Mouse (Mus musculus) midbrain, embryonic 16.5 days (tissue): ENCODE data around the gene Coil. TPM values are rescaled to one million over a fixed set of nuclear protein-coding genes. Genes with fewer than 3 reads are reported as not detected.

Source experiments
- ATAC-seq: fragments of 200-750 bp; cut with Nextera tagmentation; 2 replicates; pipeline ENCODE4 v1.8.0; 2017; ENCODE audit warnings: moderate TSS enrichment
- H3K27ac ChIP-seq: fragments of 300-500 bp; sonication (generic); 2 replicates; pipeline ENCODE4 v1.5.1; 2014; ENCODE audit warnings: mild to moderate bottlenecking, low read length, mixed read lengths
- H3K27me3 ChIP-seq: fragments of 300-500 bp; sonication (generic); 2 replicates; pipeline ENCODE4 v1.6.1; 2014; ENCODE audit warnings: low read depth, low read length, mixed read lengths; ENCODE audit not compliant: control insufficient read depth, insufficient read depth
- H3K36me3 ChIP-seq: fragments of 300-500 bp; sonication (generic); 2 replicates; pipeline ENCODE4 v1.6.1; 2014; ENCODE audit warnings: mild to moderate bottlenecking, low read length, moderate library complexity, mixed read lengths; ENCODE audit not compliant: control insufficient read depth, insufficient read depth
- H3K4me1 ChIP-seq: fragments of 300-500 bp; sonication (generic); 2 replicates; pipeline ENCODE4 v1.6.1; 2014; ENCODE audit warnings: mild to moderate bottlenecking, low read length, mixed read lengths; ENCODE audit not compliant: control insufficient read depth, insufficient read depth
- H3K4me2 ChIP-seq: fragments of 300-500 bp; sonication (generic); 2 replicates; pipeline ENCODE4 v1.6.1; 2014; ENCODE audit warnings: mild to moderate bottlenecking, low read length, mixed read lengths
- H3K4me3 ChIP-seq: fragments of 300-500 bp; sonication (generic); 2 replicates; pipeline ENCODE4 v1.5.1; 2014; ENCODE audit warnings: low read depth, mild to moderate bottlenecking, low read length, moderate library complexity, mixed read lengths
- H3K9ac ChIP-seq: fragments of 300-500 bp; sonication (generic); 2 replicates; pipeline ENCODE4 v1.6.1; 2014; ENCODE audit warnings: low read depth, low read length, mixed read lengths
- H3K9me3 ChIP-seq: fragments of 300-500 bp; sonication (generic); replicated peaks from 2 replicates; pipeline ENCODE4 v1.6.1; 2014; ENCODE audit warnings: mild to moderate bottlenecking, low read length, mixed read lengths; ENCODE audit not compliant: control insufficient read depth, poor library complexity, severe bottlenecking
- WGBS: fragments of 180-500 bp; shearing (Covaris S2); extraction: QIAGEN DNeasy Blood & Tissue Kit; methylation state at CpG from one replicate; pipeline ENCODE4 v1.1.7; 2014; 5-methylcytosine and 5-hydroxymethylcytosine counted together
- polyA plus RNA-seq: library from polyadenylated mRNA; unstranded; fragments of >200 nt; fragmentation: Nextera tagmentation; extraction: Ambion mirVana; gene quantifications from 2 replicates; pipeline ENCODE4 v1.2.1, GENCODE M21; 2015

The Coil gene
- polyA plus RNA-seq, 1 experiment from 2014 or later: 30.4 TPM

GRCm38 (mm10) chr11:88955217-88955969, 14.7 kb upstream of the Coil start, which contains the start of gene Scpep1:
Scpep1 (minus strand) TSS chr11:88955465.
- H3K36me3 ChIP-seq: no peaks in the 10 kb centered on the region; the same call in 1 of the 2 replicates
- H3K4me1 ChIP-seq: peaks cover 9% of the 10 kb centered on the region
- WGBS: 5% methylated on average over 34 of the region's 34 CpGs
- H3K4me2 ChIP-seq: peak within 1 kb of the TSS; percentile 63
- H3K4me3 ChIP-seq: peak within 1 kb of the TSS; percentile 47
- H3K9ac ChIP-seq: peak within 1 kb of the TSS; percentile 35
- H3K27me3 ChIP-seq: no peaks in the 10 kb centered on the region
- ATAC-seq: peak; percentile 96
- peak within 1 kb of the TSS; percentile 23 for H3K27ac ChIP-seq
- H3K9me3 ChIP-seq: no peaks in the 10 kb centered on the region

- Histone ChIP-seq H3K9me3 (no peaks in the 10 kb centered on the region), H3K4me2 (no peak overlapping the region), H3K4me1 (peaks cover 3% of the 10 kb centered on the region; the same call in 1 of the 2 replicates), H3K9ac (no peak overlapping the region), H3K27ac (no peak overlapping the region), H3K27me3 (no peaks in the 10 kb centered on the region), H3K36me3 (no peaks in the 10 kb centered on the region), H3K4me3 (no peak overlapping the region)
- ATAC-seq: no peak
- WGBS: 83% methylated on average over 3 of the region's 3 CpGs
These were observed 11.2 kb upstream of the Coil start for GRCm38 (mm10) chr11:88958851-88959250.

GRCm38 (mm10) chr11:88966881-88967361, 3.1 kb upstream of the Coil start, which contains the start of gene Elobl:
Elobl (minus strand) TSS chr11:88966931.
- H3K4me1 ChIP-seq: no peaks in the 10 kb centered on the region
- H3K27ac ChIP-seq: no peak within 1 kb of the TSS
- ATAC-seq: no peak
- H3K4me3 ChIP-seq: no peak within 1 kb of the TSS
- no peak within 1 kb of the TSS for H3K9ac ChIP-seq
- peaks cover 3% of the 10 kb centered on the region; the same call in 1 of the 2 replicates for H3K27me3 ChIP-seq
- 90% methylated on average over 2 of the region's 3 CpGs for WGBS
- H3K4me2 ChIP-seq: no peak within 1 kb of the TSS
- H3K9me3 ChIP-seq: no peaks in the 10 kb centered on the region
- H3K36me3 ChIP-seq: no peaks in the 10 kb centered on the region

GRCm38 (mm10) chr11:88973776-88974701, 4.0 kb downstream of the Coil start:
- peak overlapping the region; percentile 95 for H3K27ac ChIP-seq
- peaks cover 3% of the 10 kb centered on the region; the same call in 1 of the 2 replicates for H3K27me3 ChIP-seq
- peak overlapping the region; percentile 69 for H3K4me3 ChIP-seq
- H3K36me3 ChIP-seq: no peaks in the 10 kb centered on the region
- H3K4me1 ChIP-seq: peaks cover 15% of the 10 kb centered on the region
- 2% methylated on average over 59 of the region's 62 CpGs for WGBS
- peak overlapping the region; percentile 79 for H3K9ac ChIP-seq
- no peaks in the 10 kb centered on the region for H3K9me3 ChIP-seq
- peak; percentile 88 for ATAC-seq
- H3K4me2 ChIP-seq: peak overlapping the region; percentile 73

GRCm38 (mm10) chr11:88976320-88976719, 6.3 kb downstream of the Coil start:
- no peaks in the 10 kb centered on the region for H3K9me3 ChIP-seq
- H3K27ac ChIP-seq: no peak overlapping the region
- H3K36me3 ChIP-seq: no peaks in the 10 kb centered on the region
- H3K4me1 ChIP-seq: peaks cover 15% of the 10 kb centered on the region
- H3K4me3 ChIP-seq: no peak overlapping the region
- ATAC-seq: no peak
- WGBS: 95% methylated on average over 2 of the region's 2 CpGs
- no peak overlapping the region for H3K4me2 ChIP-seq
- H3K27me3 ChIP-seq: no peaks in the 10 kb centered on the region
- no peak overlapping the region for H3K9ac ChIP-seq

- H3K27ac ChIP-seq: no peak overlapping the region
- H3K9ac ChIP-seq: no peak overlapping the region
- no peaks in the 10 kb centered on the region for H3K36me3 ChIP-seq
- 99% methylated on average over 5 of the region's 5 CpGs for WGBS
- H3K4me1 ChIP-seq: peaks cover 15% of the 10 kb centered on the region
- H3K27me3 ChIP-seq: no peaks in the 10 kb centered on the region
- no peak for ATAC-seq
- no peaks in the 10 kb centered on the region for H3K9me3 ChIP-seq
- H3K4me2 ChIP-seq: no peak overlapping the region
- H3K4me3 ChIP-seq: no peak overlapping the region
These were observed 7.1 kb downstream of the Coil start for GRCm38 (mm10) chr11:88977188-88977587.

- Histone ChIP-seq H3K27ac (no peak overlapping the region), H3K4me1 (no peaks in the 10 kb centered on the region), H3K9me3 (no peaks in the 10 kb centered on the region), H3K27me3 (no peaks in the 10 kb centered on the region), H3K4me3 (no peak overlapping the region), H3K36me3 (peaks cover 18% of the 10 kb centered on the region), H3K9ac (no peak overlapping the region), H3K4me2 (no peak overlapping the region)
- ATAC-seq: no peak
- 94% methylated on average over 8 of the region's 8 CpGs for WGBS
These were observed 11.3 kb downstream of the Coil start for GRCm38 (mm10) chr11:88981337-88981736.

- H3K27ac ChIP-seq: no peak overlapping the region
- WGBS: 92% methylated on average over 10 of the region's 10 CpGs
- H3K9me3 ChIP-seq: no peaks in the 10 kb centered on the region
- H3K4me3 ChIP-seq: no peak overlapping the region
- no peaks in the 10 kb centered on the region for H3K27me3 ChIP-seq
- no peaks in the 10 kb centered on the region for H3K4me1 ChIP-seq
- peaks cover 29% of the 10 kb centered on the region for H3K36me3 ChIP-seq
- no peak for ATAC-seq
- H3K9ac ChIP-seq: no peak overlapping the region
- no peak overlapping the region for H3K4me2 ChIP-seq
These were observed 16.6 kb downstream of the Coil start for GRCm38 (mm10) chr11:88986616-88987015.
